Mouse (Mus musculus) urinary bladder, postnatal 10 days (tissue): ENCODE measurements around the gene Unc5c.

Experiments
- DNase-seq: peaks from one replicate; pipeline ENCODE4 v3.0.0; 2022; ENCODE audit warnings: low spot score

Unc5c gene

DNA sequence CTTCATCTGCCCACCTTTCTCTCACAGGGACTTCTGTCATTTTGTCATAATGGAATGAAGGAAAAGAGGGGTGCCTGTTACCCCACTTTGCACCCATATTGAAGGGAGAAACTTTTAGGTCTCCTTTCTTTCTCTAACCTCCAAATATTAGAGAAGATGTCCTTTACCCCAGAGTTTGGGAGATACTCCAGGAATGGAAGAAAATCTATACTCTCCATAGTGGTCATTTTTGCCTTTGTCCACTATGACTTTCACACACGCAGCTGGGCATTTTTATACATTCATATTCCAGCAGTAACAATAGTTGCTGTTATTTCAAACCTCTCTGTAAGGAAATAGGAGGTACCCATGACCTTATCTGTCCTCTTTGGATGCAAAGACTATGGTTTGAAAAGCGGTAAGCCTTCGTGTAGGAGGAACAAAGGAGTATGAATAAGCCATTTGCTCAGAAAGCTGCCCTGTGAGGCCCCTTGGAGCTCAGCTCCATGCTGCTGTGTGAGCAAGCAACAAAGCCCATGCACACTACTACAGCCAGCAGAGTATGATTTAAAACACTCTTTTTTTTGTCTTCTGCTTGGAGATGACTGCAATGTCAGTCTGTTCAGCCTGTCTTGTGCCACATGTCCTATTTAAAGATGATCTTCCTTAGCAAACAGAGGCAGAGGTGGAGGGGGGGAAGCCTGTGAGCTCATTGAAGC is 353.7 kb downstream of the Unc5c start:
- DNase-seq = no peak

GRCm38 (mm10) chr3:141819331-141819941 is 354.4 kb downstream of the Unc5c start:
- DNase-seq = no peak

DNA sequence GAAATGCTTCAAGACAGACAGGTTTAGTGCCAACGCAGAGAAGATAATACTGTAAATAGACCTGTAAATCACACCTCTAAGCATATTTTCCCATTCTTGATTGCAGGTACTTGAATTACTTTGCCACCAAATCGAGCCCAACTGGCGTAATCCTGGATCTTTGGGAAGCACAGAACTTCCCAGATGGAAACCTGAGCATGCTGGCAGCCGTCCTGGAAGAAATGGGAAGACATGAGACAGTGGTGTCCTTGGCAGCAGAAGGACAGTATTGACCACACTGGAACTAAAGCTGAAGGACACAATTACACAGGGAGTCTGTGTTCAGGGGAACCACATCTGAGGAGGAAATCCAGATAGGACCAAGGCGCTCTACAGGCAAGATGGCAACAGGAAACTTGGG is 363.3 kb downstream of the Unc5c start:
- no peak for DNase-seq

- DNase-seq = no peak
Observed at GRCm38 (mm10) chr3:141831135-141831534, 366.1 kb downstream of the Unc5c start.

DNA sequence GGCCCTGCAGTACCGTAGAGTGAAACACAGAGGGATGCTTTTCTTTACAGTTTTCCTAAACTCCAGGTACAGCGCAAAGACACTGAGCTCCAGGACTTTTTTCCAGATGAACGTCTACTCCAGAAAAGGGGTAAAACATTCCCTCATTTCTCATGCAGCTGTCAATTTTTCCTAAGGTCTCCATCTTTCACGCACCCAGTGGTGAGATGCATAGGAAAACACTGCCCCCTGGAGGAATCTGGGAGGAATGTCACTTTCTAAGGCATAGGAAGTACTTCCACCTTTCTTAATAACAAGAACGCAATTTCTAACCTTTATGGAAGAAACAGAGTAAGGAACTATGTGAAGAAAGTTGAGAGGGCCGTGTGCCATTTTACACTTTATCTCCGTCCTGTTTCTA is 373.8 kb downstream of the Unc5c start:
- DNase-seq = no peak

DNA sequence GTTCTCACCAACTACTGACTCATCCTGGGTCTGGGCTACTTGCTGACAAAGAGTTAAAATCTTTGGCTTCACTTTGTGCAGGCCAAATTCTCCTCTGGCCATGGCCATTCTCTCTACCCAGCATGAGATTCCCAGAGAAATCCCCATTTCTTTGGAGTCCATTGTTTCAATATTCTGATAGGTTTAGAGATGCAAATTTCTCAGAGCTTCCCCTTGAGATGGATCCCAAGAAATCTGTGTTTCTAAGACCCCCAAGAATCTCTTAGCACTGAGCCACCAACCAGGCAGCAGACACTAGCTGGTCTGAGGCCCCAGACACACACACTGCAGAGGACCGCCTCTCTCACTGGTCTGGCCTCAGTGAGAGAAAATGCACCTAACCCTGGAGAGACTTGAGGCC is 384.2 kb downstream of the Unc5c start:
- no peak for DNase-seq

- no peak for DNase-seq
Observed at GRCm38 (mm10) chr3:141850141-141850540, 385.1 kb downstream of the Unc5c start.

DNA sequence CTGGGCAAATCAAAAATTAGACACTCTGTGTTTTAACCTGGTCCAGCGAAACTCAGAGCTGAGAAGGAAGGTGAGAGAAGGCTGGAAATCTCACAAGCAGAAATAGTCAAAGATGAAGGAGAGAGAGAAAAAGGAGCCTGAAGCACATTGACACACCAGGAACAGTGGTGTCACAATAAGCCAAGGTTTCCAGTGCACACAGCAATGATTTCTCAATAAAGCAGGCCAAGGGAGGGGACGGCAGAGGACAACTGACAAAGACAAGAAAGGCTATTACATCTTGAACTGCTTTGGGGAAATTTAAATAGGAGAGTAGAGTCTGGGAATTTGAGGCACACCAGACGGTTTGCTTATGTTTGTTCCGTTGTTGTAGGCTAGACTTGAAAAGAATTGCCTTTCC is 389.3 kb downstream of the Unc5c start:
- no peak for DNase-seq

- no peak for DNase-seq
Observed at GRCm38 (mm10) chr3:141857123-141857522, 392.1 kb downstream of the Unc5c start.

- no peak for DNase-seq
Observed at GRCm38 (mm10) chr3:141862816-141863461, 397.9 kb downstream of the Unc5c start.

- no peak for DNase-seq
Observed at GRCm38 (mm10) chr3:141871805-141872204, 406.8 kb downstream of the Unc5c start.

- DNase-seq = no peak
Observed at GRCm38 (mm10) chr3:141872337-141873042, 407.5 kb downstream of the Unc5c start.

DNA sequence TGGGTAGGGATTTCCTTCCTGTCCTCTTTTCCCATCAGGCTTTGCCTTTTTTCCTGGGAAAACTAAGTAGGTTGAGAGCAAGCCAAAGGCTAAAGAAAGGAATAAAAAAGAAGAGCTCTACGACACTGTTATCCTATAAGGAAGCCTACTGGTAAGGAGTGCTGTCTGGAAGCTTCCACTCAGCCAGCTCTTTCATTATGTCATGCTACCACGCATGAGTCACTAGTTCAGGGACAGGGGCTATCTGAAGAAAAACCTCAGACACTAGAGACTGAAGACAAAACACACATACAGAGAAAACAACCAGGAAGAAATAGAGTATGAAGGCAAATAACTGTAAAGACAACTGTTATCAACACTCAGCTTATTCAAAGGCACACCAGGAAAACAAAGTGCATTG is 417.5 kb downstream of the Unc5c start:
- DNase-seq = no peak

GRCm38 (mm10) chr3:141884190-141884589 is 419.2 kb downstream of the Unc5c start:
- DNase-seq = no peak
